9 mouse cellular contexts compared by ENCODE assay signal in the genomic region with DNA sequence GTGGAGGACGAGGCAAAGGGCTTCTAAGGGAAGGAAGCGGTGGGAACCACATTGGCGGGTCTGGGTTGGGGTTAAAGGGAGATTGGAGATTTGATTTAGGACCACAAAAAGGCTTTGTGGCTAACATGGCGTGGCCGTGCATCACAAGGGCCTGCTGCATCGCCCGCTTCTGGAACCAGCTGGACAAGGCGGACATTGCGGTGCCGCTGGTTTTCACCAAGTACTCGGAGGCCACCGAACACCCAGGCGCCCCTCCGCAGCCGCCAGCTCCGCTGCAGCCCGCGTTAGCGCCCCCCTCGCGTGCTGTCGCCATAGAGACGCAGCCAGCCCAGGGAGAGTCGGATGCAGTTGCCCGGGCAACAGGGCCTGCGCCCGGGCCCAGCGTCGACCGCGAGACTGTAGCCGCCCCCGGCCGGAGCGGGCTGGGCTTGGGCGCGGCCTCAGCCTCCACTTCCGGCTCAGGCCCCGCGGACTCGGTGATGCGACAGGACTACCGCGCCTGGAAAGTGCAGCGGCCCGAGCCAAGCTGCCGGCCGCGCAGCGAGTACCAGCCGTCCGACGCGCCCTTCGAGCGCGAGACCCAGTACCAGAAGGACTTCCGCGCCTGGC. TPM values are rescaled to one million over a fixed set of nuclear protein-coding genes. Genes with fewer than 3 reads are reported as not detected.
DNase-seq lines count a peak whose midpoint lies in the region; ATAC-seq and TF ChIP-seq lines count a peak whose summit lies in the region.
"Had no signal": no experiment of that assay in that cellular context is flagged by ENCODE, and none has a peak within 500 bp of the region (broad histone marks: within the 10 kb centered on the region; RNA-seq: fewer than 3 reads in every experiment).

No protein-coding gene starts in this region.

- peaks cover 20% of the 10 kb centered on the region for H3K27me3 ChIP-seq in spleen, adult 2 months (ENCODE audit: control insufficient read depth, insufficient read depth, low read length)
- H3K27me3 ChIP-seq in intestine, embryonic 16.5 days (replicated peaks; ENCODE audit: control insufficient read depth, insufficient read depth, low read length), result peaks cover 50% of the 10 kb centered on the region
- H3K27me3 ChIP-seq in midbrain, embryonic 13.5 days, result peaks cover 12% of the 10 kb centered on the region
- H3K27me3 ChIP-seq in testis, adult 2 months (ENCODE audit: control insufficient read depth, insufficient read depth, low read length), result no peaks in the 10 kb centered on the region; the same call in 1 of the 2 replicates

- WGBS in spleen, adult 2 months, result 2% methylated on average over 59 of the region's 59 CpGs
- WGBS in intestine, embryonic 16.5 days, result under 1% methylated on average over 59 of the region's 59 CpGs
- WGBS in midbrain, embryonic 13.5 days, result under 1% methylated on average over 58 of the region's 59 CpGs

- peak overlapping the region; percentile 72 for H3K4me2 ChIP-seq in intestine, embryonic 16.5 days (ENCODE audit: low read depth, low read length)
- peak overlapping the region; percentile 99 for H3K4me2 ChIP-seq in midbrain, embryonic 13.5 days (replicated peaks)

- DNase-seq in spleen, adult 2 months (ENCODE audit: low read depth in 1 of 2, low spot score in 2 of 2), result no peak
- no peak for DNase-seq in spleen, postnatal 14 days (ENCODE audit: low spot score in 2 of 2)
- DNase-seq in embryo, embryonic 11 days, result peak; percentile 93
- DNase-seq in gastrocnemius, postnatal 36 days, result peak; percentile 37 to 45
- peak; percentile 88 for DNase-seq in left cerebral cortex, postnatal 4 days

- peaks cover 7% of the 10 kb centered on the region; the same call in 1 of the 2 replicates for H3K4me1 ChIP-seq in spleen, adult 2 months (ENCODE audit: control insufficient read depth, insufficient read depth, insufficient read length)
- peaks cover 24% of the 10 kb centered on the region for H3K4me1 ChIP-seq in intestine, embryonic 16.5 days (ENCODE audit: control insufficient read depth, insufficient read depth, low read length)
- H3K4me1 ChIP-seq in midbrain, embryonic 13.5 days (replicated peaks), result peaks cover 49% of the 10 kb centered on the region
- peaks cover 27% of the 10 kb centered on the region for H3K4me1 ChIP-seq in testis, adult 2 months (ENCODE audit: control insufficient read depth, insufficient read depth, low read length)

- TF ChIP-seq POLR2A in spleen, adult 2 months (IDR thresholded peaks at IDR 0.05; ENCODE audit: low read depth, low read length), result no peak
- TF ChIP-seq POLR2A in testis, adult 2 months (IDR thresholded peaks at IDR 0.05; ENCODE audit: control insufficient read depth, low read depth, low read length), result no peak

- ATAC-seq in intestine, embryonic 16.5 days, result peak; percentile 80
- peak; percentile 89 for ATAC-seq in midbrain, embryonic 13.5 days

- H3K9ac ChIP-seq in intestine, embryonic 16.5 days (ENCODE audit: low read depth, low read length), result peak overlapping the region; percentile 46
- peak overlapping the region; percentile 92 for H3K9ac ChIP-seq in midbrain, embryonic 13.5 days (replicated peaks)

- H3K9me3 ChIP-seq in intestine, embryonic 16.5 days (ENCODE audit: control insufficient read depth, low read length), result no peaks in the 10 kb centered on the region
- no peaks in the 10 kb centered on the region for H3K9me3 ChIP-seq in midbrain, embryonic 13.5 days

- TF ChIP-seq CTCF in spleen, adult 2 months (IDR thresholded peaks at IDR 0.05; ENCODE audit: extremely low read depth, insufficient read depth, insufficient read length, insufficient replicate concordance), result no peak
- no peak for TF ChIP-seq CTCF in testis, adult 2 months (IDR thresholded peaks at IDR 0.05; ENCODE audit: control insufficient read depth, insufficient read depth, insufficient replicate concordance, low read depth, low read length)

- no peak overlapping the region for H3K27ac ChIP-seq in spleen, adult 2 months (ENCODE audit: insufficient read depth, low read length)
- H3K27ac ChIP-seq in intestine, embryonic 16.5 days (ENCODE audit: low read length), result no peak overlapping the region
- peak overlapping the region; percentile 97 for H3K27ac ChIP-seq in midbrain, embryonic 13.5 days
- no peak overlapping the region; the same call in 1 of the 2 replicates for H3K27ac ChIP-seq in testis, adult 2 months (ENCODE audit: control insufficient read depth, insufficient read depth, low read depth, low read length)

- intact Hi-C loops in gastrocnemius, postnatal 36 days (cut with DNase I), result no loop called here
- intact Hi-C loops in left cerebral cortex, postnatal 4 days (cut with DNase I), result loop anchor here (5.0 kb wide), 1 partner anchor 89 kb away; no protein-coding TSS in a partner anchor

- H3K36me3 ChIP-seq in spleen, adult 2 months (ENCODE audit: control insufficient read depth, insufficient read depth, low read length), result no peaks in the 10 kb centered on the region
- no peaks in the 10 kb centered on the region for H3K36me3 ChIP-seq in intestine, embryonic 16.5 days (ENCODE audit: control insufficient read depth, insufficient read depth, low read length)
- H3K36me3 ChIP-seq in midbrain, embryonic 13.5 days, result 0 out of 2 replicates have a peak, but pooled peaks cover 5% of the 10 kb centered on the region
- H3K36me3 ChIP-seq in testis, adult 2 months (ENCODE audit: control insufficient read depth, insufficient read depth, low read length), result no peaks in the 10 kb centered on the region

- peak overlapping the region; percentile 31 for H3K4me3 ChIP-seq in spleen, adult 2 months (ENCODE audit: extremely low read depth, insufficient read depth, insufficient read length)
- peak overlapping the region; percentile 50 for H3K4me3 ChIP-seq in intestine, embryonic 16.5 days (ENCODE audit: low read length)
- H3K4me3 ChIP-seq in midbrain, embryonic 13.5 days (replicated peaks), result peak overlapping the region; percentile 88
- H3K4me3 ChIP-seq in testis, adult 2 months (ENCODE audit: control insufficient read depth, low read depth, low read length), result peak overlapping the region; percentile 90

RNA-seq across cellular contexts. Expression of a gene that starts 0.8 kb away (rescaled TPM):
- polyA plus RNA-seq in spleen, adult 2 months (2012; rRNA removed), result 0.39 and 0.65 TPM in 2 replicates
- total RNA-seq in gastrocnemius, postnatal 36 days (2021), result 1 to 10 TPM; 3.1 to 3.4 TPM
- 3.5 and 4.2 TPM in 2 replicates for polyA plus RNA-seq in intestine, embryonic 16.5 days (2015; fragmentation: Nextera tagmentation; extraction: Ambion mirVana)
- total RNA-seq in left cerebral cortex, postnatal 4 days (2021), result 100 to 1,000 TPM; 277 to 282 TPM
- polyA plus RNA-seq in midbrain, embryonic 13.5 days (2015; fragmentation: Nextera tagmentation; extraction: Ambion mirVana), result 102 and 106 TPM in 2 replicates
- 5.1 and 5.5 TPM in 2 replicates for polyA plus RNA-seq in testis, adult 2 months (2012; rRNA removed)
- total RNA-seq: MEL had no signal

RNA-seq across cellular contexts. Expression of a gene that starts 29.6 kb away (rescaled TPM):
- 0.21 and 0.47 TPM in 2 replicates for polyA plus RNA-seq in spleen, adult 2 months (2012; rRNA removed)
- not detected for total RNA-seq in gastrocnemius, postnatal 36 days (2021)
- 234 and 306 TPM in 2 replicates for polyA plus RNA-seq in intestine, embryonic 16.5 days (2015; fragmentation: Nextera tagmentation; extraction: Ambion mirVana)
- under 1 TPM in 1 of 2 experiments, not detected in 1; 0.26 TPM for total RNA-seq in left cerebral cortex, postnatal 4 days (2021)
- polyA plus RNA-seq in midbrain, embryonic 13.5 days (2015; fragmentation: Nextera tagmentation; extraction: Ambion mirVana), result 2.2 and 3.0 TPM in 2 replicates
- 0.11 TPM in 1 of 2 replicates, not detected in the other for polyA plus RNA-seq in testis, adult 2 months (2012; rRNA removed)
- total RNA-seq: MEL had no signal

Comparison
In these comparisons a context has a peak if more than half of its experiments do, and no peak if none do; other contexts are left out.
1. DNase-seq: peak in embryo, embryonic 11 days (single experiment), gastrocnemius, postnatal 36 days (2 of 2) and left cerebral cortex, postnatal 4 days (single experiment); none in spleen, adult 2 months (0 of 2) and spleen, postnatal 14 days (0 of 2).
2. H3K4me3 ChIP-seq: peak in every context shown above with its lines; median percentile 90 in testis, adult 2 months; 88 in midbrain, embryonic 13.5 days; 50 in intestine, embryonic 16.5 days; 31 in spleen, adult 2 months.
3. RNA of a gene that starts 0.8 kb away (polyA plus RNA-seq): 102 to 106 TPM in midbrain, embryonic 13.5 days; 5.1 to 5.5 TPM in testis, adult 2 months, 3.5 to 4.2 TPM in intestine, embryonic 16.5 days and 0.39 to 0.65 TPM in spleen, adult 2 months; every median in the first group is over 10 times any median in the second.
4. RNA of a gene that starts 29.6 kb away (polyA plus RNA-seq): 234 to 306 TPM in intestine, embryonic 16.5 days; 2.2 to 3.0 TPM in midbrain, embryonic 13.5 days, 0.21 to 0.47 TPM in spleen, adult 2 months and 0.11 TPM in testis, adult 2 months; every median in the first group is over 10 times any median in the second.